Mouse (Mus musculus) layer of hippocampus, adult 2 months (tissue): ENCODE measurements around the gene Msmp. TPM values are rescaled to one million over a fixed set of nuclear protein-coding genes. Genes with fewer than 3 reads are reported as not detected.
"Not testable (repeated sequence)": the region's sequence is repeated elsewhere in the genome, so short reads cannot be mapped to it uniquely, and the experiment has no call there.

Experiments used
- DNase-seq, 2 experiments: peaks; one replicate each; pipeline ENCODE4 v3.0.0; 2022; ENCODE audit warnings: low spot score in 2 of 2
- H3K27ac ChIP-seq: fragments of 200-600 bp; 2 replicates; pipeline ENCODE4 v1.8.1; 2022
- H3K4me3 ChIP-seq: fragments of 200-600 bp; 2 replicates; pipeline ENCODE4 v1.8.1; 2022; ENCODE audit warnings: mild to moderate bottlenecking
- CTCF ChIP-seq: fragments of 200-600 bp; conservative IDR thresholded peaks from 2 replicates; pipeline ENCODE4 v1.8.1; 2022; ENCODE audit warnings: antibody characterized with exemption, mild to moderate bottlenecking, moderate library complexity
- total RNA-seq, 2 experiments: library from RNA; stranded (reverse); gene quantifications; 2 replicates each; pipeline ENCODE4 v1.2.3; 2021

Gene Msmp
- total RNA-seq, 2 experiments from 2014 or later = not detected

DNA sequence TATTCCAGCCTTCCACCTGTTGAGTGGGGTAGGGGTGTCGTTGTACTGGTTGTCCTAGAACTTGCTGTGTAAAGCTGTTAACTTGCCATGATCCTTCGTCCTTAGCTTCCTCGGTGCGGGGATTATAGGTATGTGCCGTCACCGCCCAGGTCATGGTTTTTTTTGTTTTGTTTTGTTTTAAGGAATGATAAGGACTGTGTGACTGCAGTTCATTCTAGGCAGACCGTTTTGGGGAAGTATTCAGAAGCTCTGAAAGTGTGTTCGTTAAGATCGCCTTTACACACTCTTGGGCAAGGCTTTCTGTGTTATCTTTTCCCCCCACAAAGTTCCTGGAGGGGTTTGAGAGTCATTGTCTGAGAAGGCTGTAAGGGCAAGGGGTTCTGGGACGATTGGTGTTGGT lies 28.2 kb upstream of the Msmp start:
- TF ChIP-seq CTCF = no peak
- Histone ChIP-seq H3K4me3 (no peak overlapping the region), H3K27ac (no peak overlapping the region)

DNA sequence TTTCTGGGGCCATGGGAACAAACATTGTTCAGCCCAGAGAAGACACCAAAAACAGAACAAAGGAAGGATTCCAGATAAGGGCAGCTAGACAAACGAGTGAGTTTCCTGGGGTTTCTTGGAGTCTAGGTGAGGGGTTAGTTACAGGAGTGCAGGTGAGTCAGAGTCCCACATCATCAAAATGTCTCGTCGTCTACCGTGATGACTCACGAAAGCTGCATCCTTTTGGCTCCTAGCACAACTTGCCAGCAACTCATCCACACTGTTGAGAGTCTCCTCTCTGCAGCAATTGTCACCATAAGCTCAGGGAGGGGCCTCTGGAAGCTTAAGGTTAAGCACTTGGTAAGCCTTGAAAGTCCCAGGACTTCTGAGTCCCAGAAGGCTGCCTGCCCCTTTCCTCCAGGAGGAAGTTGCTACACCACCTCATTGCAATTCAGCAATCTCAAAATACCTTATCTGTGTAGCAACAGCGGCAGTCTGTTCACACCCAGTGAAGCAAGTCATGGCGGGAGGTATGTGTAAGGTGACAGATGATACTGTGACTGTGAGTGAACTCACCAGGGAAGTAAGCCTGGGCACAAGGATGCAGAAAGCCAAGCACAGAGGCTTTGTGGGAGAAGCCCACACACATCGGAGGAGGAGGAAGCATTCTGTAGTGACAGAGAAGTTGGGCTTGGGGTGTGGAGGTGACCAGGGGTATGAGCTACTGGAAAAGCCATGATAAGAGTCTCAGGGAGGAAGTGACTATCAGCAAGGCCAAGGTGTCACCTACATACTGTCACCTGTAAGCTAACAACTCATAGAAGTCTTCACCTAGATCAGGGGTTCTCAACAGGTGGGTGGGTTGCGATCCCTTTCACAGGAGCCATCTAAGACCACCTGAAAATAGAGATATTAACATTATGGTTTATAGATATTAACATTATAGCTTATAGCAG lies 20.7 kb upstream of the Msmp start:
- H3K27ac ChIP-seq = no peak overlapping the region
- no peak for TF ChIP-seq CTCF
- H3K4me3 ChIP-seq = no peak overlapping the region
- DNase-seq = no peak

More for the DNA sequence above, 28.2 kb upstream of the Msmp start:
- no peak for DNase-seq

DNA sequence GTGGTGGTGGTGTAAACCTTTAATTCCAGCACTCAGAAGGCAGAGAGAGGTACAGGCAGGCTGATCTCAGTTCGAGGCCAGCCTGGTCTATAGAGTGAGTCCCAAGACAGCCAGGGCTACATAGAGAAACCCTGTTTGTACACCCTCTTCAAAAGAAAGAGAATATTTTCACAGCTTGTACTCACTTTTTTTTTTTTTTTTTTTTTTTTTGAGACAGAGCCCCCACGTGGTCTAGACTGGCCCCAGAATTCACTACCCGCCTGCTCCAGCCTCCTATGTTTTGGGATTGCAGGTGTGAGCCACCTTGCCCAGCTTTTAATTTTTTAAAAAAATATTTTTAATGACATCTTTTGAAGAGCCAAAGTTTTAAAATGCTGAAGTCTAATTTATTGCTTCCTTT lies 19.8 kb upstream of the Msmp start:
- TF ChIP-seq CTCF = no peak
- Histone ChIP-seq H3K27ac (no peak overlapping the region), H3K4me3 (no peak overlapping the region)
- DNase-seq = no peak

- no peak for DNase-seq
- Histone ChIP-seq H3K4me3 (no peak overlapping the region), H3K27ac (no peak overlapping the region)
- no peak for TF ChIP-seq CTCF
Measured at GRCm38 (mm10) chr4:43600195-43600934, 16.1 kb upstream of the Msmp start.

DNA sequence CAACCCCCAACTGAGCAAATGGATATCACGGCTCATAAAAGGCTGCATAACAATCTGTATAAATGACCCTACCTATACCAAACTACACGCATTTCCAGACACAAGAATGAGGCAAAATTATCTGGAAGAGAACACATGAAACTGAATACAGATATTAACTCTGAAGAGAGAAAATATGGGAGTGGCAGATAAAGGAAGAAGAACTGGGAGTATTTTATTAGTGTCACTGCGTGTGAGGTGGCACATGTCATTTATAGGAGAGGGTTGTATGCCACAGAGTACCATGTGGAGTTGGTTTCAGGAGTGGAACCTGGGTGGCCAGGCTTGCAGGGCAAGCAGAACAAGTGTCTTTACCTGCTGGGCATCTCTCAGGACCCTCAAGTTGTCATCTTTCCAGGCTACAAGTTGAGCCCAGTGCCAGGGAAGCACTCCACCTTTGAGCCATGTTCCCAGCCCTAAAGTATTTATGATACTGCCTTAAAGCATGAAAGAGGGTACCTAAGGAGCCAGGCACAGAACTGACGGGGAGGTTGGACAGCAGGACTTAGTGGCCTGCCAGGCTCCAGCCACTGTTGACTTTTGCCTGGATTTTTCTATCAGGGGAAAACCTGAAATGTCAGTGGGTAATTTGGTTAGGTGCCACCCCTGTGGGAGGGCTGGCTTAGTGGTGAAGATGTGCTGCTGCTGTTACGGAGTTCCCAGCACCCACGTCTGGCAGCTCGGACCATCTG lies 14.5 kb upstream of the Msmp start:
- no peak overlapping the region for H3K4me3 ChIP-seq
- no peak for TF ChIP-seq CTCF
- no peak overlapping the region for H3K27ac ChIP-seq
- no peak for DNase-seq

GRCm38 (mm10) chr4:43598200-43598599 lies 13.9 kb upstream of the Msmp start:
- no peak overlapping the region for H3K4me3 ChIP-seq
- H3K27ac ChIP-seq = no peak overlapping the region
- DNase-seq = no peak
- no peak for TF ChIP-seq CTCF

DNA sequence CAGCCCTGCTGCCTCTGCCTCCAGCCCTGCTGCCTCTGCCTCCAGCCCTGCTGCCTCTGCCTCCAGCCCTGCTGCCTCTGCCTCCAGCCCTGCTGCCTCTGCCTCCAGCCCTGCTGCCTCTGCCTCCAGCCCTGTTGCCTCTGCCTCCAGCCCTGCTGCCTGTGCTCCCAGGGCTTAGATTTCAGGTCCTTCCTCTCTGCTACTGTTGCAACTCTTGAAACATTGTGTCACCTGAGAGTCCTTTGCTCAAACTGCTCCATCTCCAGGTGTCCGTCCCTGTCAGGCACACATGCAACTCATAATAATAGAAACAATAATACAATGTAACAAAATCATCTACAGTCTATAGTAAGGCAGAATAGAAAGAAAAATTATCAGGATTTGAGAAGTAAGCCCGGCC lies 12.3 kb upstream of the Msmp start:
- DNase-seq, H3K4me3 ChIP-seq, H3K27ac ChIP-seq: not testable (repeated sequence)

DNA sequence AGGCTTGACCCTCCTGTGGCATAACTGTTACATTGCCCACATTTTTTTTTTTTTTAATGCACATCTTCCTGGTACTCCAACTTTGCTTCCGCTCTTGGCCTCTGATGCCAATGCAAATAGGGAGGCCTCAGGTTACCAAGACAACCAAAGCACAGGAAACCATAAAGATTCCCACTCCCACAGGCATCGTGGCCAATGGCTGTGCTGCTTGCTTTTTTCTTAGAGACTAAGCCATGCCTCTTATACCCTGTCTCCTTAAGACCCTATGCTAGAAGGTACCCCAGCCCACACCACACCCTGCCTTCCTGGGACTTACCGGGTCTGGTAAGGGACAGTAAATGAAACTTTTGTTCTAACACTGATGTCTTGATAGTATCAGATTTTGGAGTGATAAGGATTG lies 9.2 kb upstream of the Msmp start:
- no peak overlapping the region for H3K4me3 ChIP-seq
- DNase-seq = no peak
- no peak overlapping the region for H3K27ac ChIP-seq
- TF ChIP-seq CTCF = no peak

DNA sequence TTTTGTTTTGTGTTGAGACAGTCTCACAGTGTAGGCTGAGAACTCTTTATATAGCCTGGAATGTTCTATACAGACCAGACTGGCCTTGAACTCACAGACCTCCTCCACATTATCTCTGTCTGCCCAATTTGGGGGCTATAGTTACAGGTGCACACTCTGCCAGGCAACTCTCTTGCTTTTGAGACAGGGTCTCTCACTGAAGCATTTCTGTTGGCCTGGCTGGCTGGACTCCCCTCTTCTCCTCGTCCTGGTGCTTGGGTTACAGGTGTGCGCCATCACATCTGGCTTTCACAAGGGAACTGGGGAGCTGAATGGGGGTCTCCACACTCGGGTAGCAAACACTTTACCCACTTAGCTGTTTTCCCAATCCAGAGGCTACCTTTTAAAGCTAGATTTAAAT lies 7.7 kb upstream of the Msmp start:
- Histone ChIP-seq H3K27ac (no peak overlapping the region), H3K4me3 (no peak overlapping the region)
- DNase-seq = no peak
- TF ChIP-seq CTCF = no peak

GRCm38 (mm10) chr4:43591543-43591942 lies 7.2 kb upstream of the Msmp start:
- no peak for TF ChIP-seq CTCF
- no peak overlapping the region for H3K27ac ChIP-seq
- H3K4me3 ChIP-seq = no peak overlapping the region
- no peak for DNase-seq

- no peak for TF ChIP-seq CTCF
- DNase-seq = no peak
- H3K4me3 ChIP-seq = no peak overlapping the region
Measured at GRCm38 (mm10) chr4:43587681-43588080, 3.4 kb upstream of the Msmp start.

GRCm38 (mm10) chr4:43586411-43586810 lies 2.1 kb upstream of the Msmp start:
- TF ChIP-seq CTCF = no peak
- H3K4me3 ChIP-seq = no peak overlapping the region
- H3K27ac ChIP-seq = no peak overlapping the region

More at GRCm38 (mm10) chr4:43587681-43588080, 3.4 kb upstream of the Msmp start:
- no peak overlapping the region for H3K27ac ChIP-seq

GRCm38 (mm10) chr4:43585682-43586081 lies 1.4 kb upstream of the Msmp start:
- Histone ChIP-seq H3K27ac (no peak overlapping the region), H3K4me3 (no peak overlapping the region)
- TF ChIP-seq CTCF = no peak
- DNase-seq = no peak

More at GRCm38 (mm10) chr4:43586411-43586810, 2.1 kb upstream of the Msmp start:
- DNase-seq = no peak
